Mouse (Mus musculus) lung, postnatal 0 days (tissue): ENCODE measurements around the gene Mdga1. TPM values are rescaled to one million over a fixed set of nuclear protein-coding genes. Genes with fewer than 3 reads are reported as not detected.

ENCODE experiments used
- ATAC-seq: fragments of 200-750 bp; cut with Nextera tagmentation; 2 replicates; pipeline ENCODE4 v1.8.0; 2017; ENCODE audit warnings: moderate library complexity
- DNase-seq: peaks from one replicate; pipeline ENCODE4 v3.0.0-alpha.2; 2016; ENCODE audit warnings: low spot score
- H3K27ac ChIP-seq: fragments of 300-500 bp; sonication (generic); 2 replicates; pipeline ENCODE4 v1.5.1; 2014; ENCODE audit warnings: antibody characterized with exemption, mild to moderate bottlenecking, low read length, mixed read lengths
- H3K27me3 ChIP-seq: fragments of 300-500 bp; sonication (generic); replicated peaks from 2 replicates; pipeline ENCODE4 v1.6.1; 2014; ENCODE audit warnings: low read length, mixed read lengths; ENCODE audit not compliant: insufficient read depth
- H3K36me3 ChIP-seq: fragments of 300-500 bp; sonication (generic); 2 replicates; pipeline ENCODE4 v1.6.1; 2014; ENCODE audit warnings: low read length, mixed read lengths; ENCODE audit not compliant: insufficient read depth
- H3K4me1 ChIP-seq: fragments of 300-500 bp; sonication (generic); 2 replicates; pipeline ENCODE4 v1.6.1; 2014; ENCODE audit warnings: antibody characterized with exemption, low read depth, low read length, mixed read lengths; ENCODE audit not compliant: insufficient read depth
- H3K4me2 ChIP-seq: fragments of 300-500 bp; sonication (generic); replicated peaks from 2 replicates; pipeline ENCODE4 v1.6.1; 2014; ENCODE audit warnings: low read depth, mild to moderate bottlenecking, low read length, moderate library complexity, mixed read lengths
- H3K4me3 ChIP-seq: fragments of 300-500 bp; sonication (generic); 2 replicates; pipeline ENCODE4 v1.5.1; 2014; ENCODE audit warnings: low read depth, low read length
- H3K9ac ChIP-seq: fragments of 300-500 bp; sonication (generic); replicated peaks from 2 replicates; pipeline ENCODE4 v1.6.1; 2014; ENCODE audit warnings: low read depth, mild to moderate bottlenecking
- H3K9me3 ChIP-seq: fragments of 300-500 bp; sonication (generic); 2 replicates; pipeline ENCODE4 v1.6.1; 2016; ENCODE audit warnings: low read length, mixed read lengths
- CTCF ChIP-seq: IDR thresholded peaks from 2 replicates; pipeline ENCODE4 v1.5.1; 2016; ENCODE audit warnings: antibody characterized with exemption, mild to moderate bottlenecking
- EP300 ChIP-seq: IDR thresholded peaks from 2 replicates; pipeline ENCODE4 v1.6.1; 2016; ENCODE audit warnings: antibody characterized with exemption, mild to moderate bottlenecking, control low read depth
- WGBS: fragments of 180-500 bp; shearing (Covaris S2); extraction: QIAGEN DNeasy Blood & Tissue Kit; methylation state at CpG from one replicate; pipeline ENCODE4 v1.1.7; 2014; 5-methylcytosine and 5-hydroxymethylcytosine counted together
- polyA plus RNA-seq: library from polyadenylated mRNA; unstranded; fragments of >200 nt; fragmentation: Nextera tagmentation; extraction: Ambion mirVana; gene quantifications from 2 replicates; pipeline ENCODE4 v1.2.1, GENCODE M21; 2015

The Mdga1 gene
- 2.3 and 3.2 TPM in 2 replicates for polyA plus RNA-seq

GRCm38 (mm10) chr17:29970037-29970555, at the start of gene Mdga1:
Gene Mdga1 (minus strand): TSS chr17:29970087.
- WGBS = 70% methylated on average over 7 of the region's 7 CpGs
- Histone ChIP-seq H3K9ac (no peak within 1 kb of the TSS), H3K4me3 (no peak within 1 kb of the TSS), H3K4me1 (no peaks in the 10 kb centered on the region), H3K4me2 (no peak within 1 kb of the TSS), H3K9me3 (no peaks in the 10 kb centered on the region), H3K36me3 (no peaks in the 10 kb centered on the region), H3K27me3 (no peaks in the 10 kb centered on the region), H3K27ac (no peak within 1 kb of the TSS)
- ATAC-seq (no peak), DNase-seq (no peak)
- no peak for TF ChIP-seq CTCF
- no peak for TF ChIP-seq EP300

GRCm38 (mm10) chr17:30018927-30019610, 49.2 kb upstream of the Mdga1 start:
- DNase-seq (no peak), ATAC-seq (no peak)
- Histone ChIP-seq H3K27me3 (no peaks in the 10 kb centered on the region), H3K9me3 (no peaks in the 10 kb centered on the region), H3K27ac (no peak overlapping the region), H3K9ac (no peak overlapping the region), H3K4me2 (no peak overlapping the region), H3K36me3 (no peaks in the 10 kb centered on the region), H3K4me1 (peaks cover 14% of the 10 kb centered on the region; the same call in 1 of the 2 replicates), H3K4me3 (no peak overlapping the region)
- no peak for TF ChIP-seq EP300
- no peak for TF ChIP-seq CTCF
- WGBS = 36% methylated on average over 12 of the region's 12 CpGs

GRCm38 (mm10) chr17:30014660-30015059, 44.8 kb upstream of the Mdga1 start:
- no peak for DNase-seq
- Histone ChIP-seq H3K9me3 (no peaks in the 10 kb centered on the region), H3K27me3 (no peaks in the 10 kb centered on the region), H3K4me2 (no peak overlapping the region), H3K9ac (no peak overlapping the region), H3K27ac (no peak overlapping the region), H3K4me1 (peaks cover 6% of the 10 kb centered on the region; the same call in 1 of the 2 replicates), H3K36me3 (no peaks in the 10 kb centered on the region), H3K4me3 (no peak overlapping the region)
- ATAC-seq = no peak
- TF ChIP-seq CTCF (peak; percentile 35), EP300 (no peak)
- 89% methylated on average over 4 of the region's 4 CpGs for WGBS

GRCm38 (mm10) chr17:30008392-30008791, 38.5 kb upstream of the Mdga1 start:
- Histone ChIP-seq H3K27me3 (no peaks in the 10 kb centered on the region), H3K4me2 (peak overlapping the region; percentile 8; the same call in 1 of the 2 replicates), H3K36me3 (no peaks in the 10 kb centered on the region), H3K4me1 (peaks cover 16% of the 10 kb centered on the region), H3K27ac (peak overlapping the region; percentile 16), H3K4me3 (no peak overlapping the region), H3K9ac (no peak overlapping the region), H3K9me3 (no peaks in the 10 kb centered on the region)
- ATAC-seq (no peak), DNase-seq (peak; percentile 62)
- TF ChIP-seq CTCF (no peak), EP300 (no peak)

GRCm38 (mm10) chr17:30007883-30008282, 38.0 kb upstream of the Mdga1 start:
- Histone ChIP-seq H3K36me3 (no peaks in the 10 kb centered on the region), H3K4me3 (no peak overlapping the region), H3K27me3 (no peaks in the 10 kb centered on the region), H3K9ac (no peak overlapping the region), H3K4me2 (peak overlapping the region; percentile 8; the same call in 1 of the 2 replicates), H3K4me1 (peaks cover 16% of the 10 kb centered on the region), H3K9me3 (no peaks in the 10 kb centered on the region), H3K27ac (peak overlapping the region; percentile 16)
- no peak for TF ChIP-seq CTCF
- no peak for TF ChIP-seq EP300
- 47% methylated on average over 6 of the region's 6 CpGs for WGBS
- DNase-seq (no peak), ATAC-seq (no peak)

GRCm38 (mm10) chr17:30006877-30007276, 37.0 kb upstream of the Mdga1 start:
- Histone ChIP-seq H3K4me3 (no peak overlapping the region), H3K27ac (no peak overlapping the region), H3K9me3 (no peaks in the 10 kb centered on the region), H3K4me2 (peak overlapping the region; percentile 17; the same call in 1 of the 2 replicates), H3K36me3 (no peaks in the 10 kb centered on the region), H3K27me3 (no peaks in the 10 kb centered on the region), H3K9ac (no peak overlapping the region), H3K4me1 (peaks cover 16% of the 10 kb centered on the region)
- whole genome bisulfite sequencing = 62% methylated on average over 2 of the region's 2 CpGs
- no peak for TF ChIP-seq CTCF
- no peak for TF ChIP-seq EP300
- DNase-seq = no peak
- ATAC-seq = no peak
